Mouse (Mus musculus) skeletal muscle tissue, postnatal 0 days (tissue): ENCODE measurements around the gene Enho. TPM values are rescaled to one million over a fixed set of nuclear protein-coding genes. Genes with fewer than 3 reads are reported as not detected.

Source experiments
- polyA plus RNA-seq: library from polyadenylated mRNA; unstranded; fragments of >200 nt; fragmentation: Nextera tagmentation; extraction: Ambion mirVana; gene quantifications from 2 replicates; pipeline ENCODE4 v1.2.1, GENCODE M21; 2015

Gene Enho
- 56.7 and 60.0 TPM in 2 replicates for polyA plus RNA-seq

DNA sequence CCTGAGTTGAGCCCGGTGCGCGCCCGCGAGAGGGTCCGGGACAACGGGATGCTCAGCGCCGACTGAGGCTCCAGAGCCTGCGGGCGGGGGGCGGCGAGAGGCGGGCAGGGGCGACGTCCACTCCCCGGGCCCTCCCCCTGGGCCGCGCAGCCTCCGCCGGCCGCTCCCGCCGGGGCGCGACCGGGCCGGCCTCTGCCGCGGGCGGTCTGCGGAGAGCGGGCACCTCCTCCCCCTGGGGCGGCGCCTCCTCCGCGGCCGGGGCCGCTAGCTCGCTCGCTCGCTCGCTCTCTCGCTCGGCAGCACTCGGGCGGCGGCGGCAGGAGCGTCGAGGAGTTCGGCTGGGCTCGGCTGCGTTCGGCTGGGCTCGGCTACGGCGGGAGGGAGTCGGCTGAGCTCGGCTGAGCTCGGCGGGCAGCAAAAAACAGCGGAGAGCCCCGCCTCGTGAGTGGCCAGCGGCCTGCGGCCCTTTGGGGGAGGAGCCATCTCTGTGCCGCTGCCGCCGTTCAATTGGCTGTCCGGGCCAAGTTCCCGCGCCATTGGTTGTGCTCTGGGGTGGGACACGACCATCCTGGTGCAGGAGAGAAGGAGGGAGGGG lies at the start of gene Enho:
TSS of gene Enho (minus strand) at position 412 of the 595 bp plus-strand sequence.

Other genes starting within 250 kb of the Enho start
- gene Kif24, start 175.4 kb downstream of the Enho start, polyA plus RNA-seq = 1.9 and 2.5 TPM in 2 replicates
- gene Nudt2, start 175.2 kb downstream of the Enho start, polyA plus RNA-seq = 45.8 and 49.9 TPM in 2 replicates
- 34.0 and 35.5 TPM in 2 replicates for gene AI464131, start 137.2 kb downstream of the Enho start, polyA plus RNA-seq
- 0.22 and 0.44 TPM in 2 replicates for gene 1110017D15Rik, start 123.0 kb downstream of the Enho start, polyA plus RNA-seq
- gene Fam219a, start 70.8 kb downstream of the Enho start, polyA plus RNA-seq = 4.0 and 5.8 TPM in 2 replicates
- 11.0 and 17.3 TPM in 2 replicates for gene Dnaic1, start 70.5 kb downstream of the Enho start, polyA plus RNA-seq
- gene Cntfr, start 56.8 kb upstream of the Enho start, polyA plus RNA-seq = 5.4 and 5.6 TPM in 2 replicates
- 143 and 149 TPM in 2 replicates for gene Il11ra1, start 59.7 kb upstream of the Enho start, polyA plus RNA-seq
- gene Rpp25l, start 73.2 kb upstream of the Enho start, polyA plus RNA-seq = 49.8 and 50.6 TPM in 2 replicates
- gene Dctn3, start 82.8 kb upstream of the Enho start, polyA plus RNA-seq = 93.2 and 97.2 TPM in 2 replicates
- gene Arid3c, start 90.8 kb upstream of the Enho start, polyA plus RNA-seq = not detected in 2 replicates
- gene Galt, start 114.9 kb upstream of the Enho start, polyA plus RNA-seq = 40.2 and 41.9 TPM in 2 replicates
- gene Sigmar1, start 115.8 kb upstream of the Enho start, polyA plus RNA-seq = 26.1 and 37.6 TPM in 2 replicates
- gene Ccl27a, start 133.9 kb upstream of the Enho start, polyA plus RNA-seq = 39.9 and 40.7 TPM in 2 replicates